Mouse (Mus musculus): ENCODE measurements around the gene A26c2. TPM values are rescaled to one million over a fixed set of nuclear protein-coding genes. Genes with fewer than 3 reads are reported as not detected.

A26c2 gene
- not detected for total RNA-seq (2021)
- long read RNA-seq, experiment 1, result 0 reads
- long read RNA-seq, experiment 2, result 0 reads

DNA sequence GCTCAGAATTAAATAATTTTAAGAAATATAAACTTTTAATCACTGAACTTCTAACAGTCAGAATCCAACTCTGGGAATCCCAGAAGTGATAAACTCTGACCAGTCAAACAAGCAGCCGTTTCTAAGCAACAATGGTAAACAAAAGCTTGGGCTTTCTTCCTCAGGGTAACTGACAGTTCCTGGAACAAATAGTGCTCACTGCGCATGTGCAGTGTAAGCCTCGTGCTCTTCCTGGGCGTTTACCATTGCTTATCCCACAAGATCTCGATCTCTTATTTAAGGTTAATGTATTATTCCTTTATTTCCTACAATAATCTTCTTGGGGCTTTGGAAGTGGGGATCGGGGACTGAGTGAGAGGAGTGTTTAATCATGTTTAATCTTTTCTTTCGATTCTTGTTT is at the start of gene A26c2:
TSS of gene A26c2 (minus strand) at position 101 of the 400 bp plus-strand sequence.
- no peak for DNase-seq (ENCODE audit: low spot score in 2 of 2)

GRCm38 (mm10) chr7:62851471-62851870 is 28.0 kb upstream of the A26c2 start:
- no peak for DNase-seq (ENCODE audit: low spot score in 2 of 2)

Data from adrenal gland, postnatal 4 days (tissue).